Mouse (Mus musculus) granulocyte monocyte progenitor cell, adult 5-6 weeks (primary cell): Measurements from ENCODE around the gene Ano1. TPM values are rescaled to one million over a fixed set of nuclear protein-coding genes. Genes with fewer than 3 reads are reported as not detected.

Experiments
- ATAC-seq: replicated peaks from 2 replicates; pipeline ENCODE4 v1.8.0; 2016; ENCODE audit warnings: mild to moderate bottlenecking, moderate TSS enrichment, inconsistent platforms; ENCODE audit not compliant: poor library complexity, severe bottlenecking
- total RNA-seq, 2 experiments: library from RNA; stranded (forward) in 1 of 2; stranded (reverse) in 1 of 2; fragments of 200-712, 200-1000 nt in 1 of 2; fragments of >200 nt in 1 of 2; fragmentation: Nextera tagmentation in 1 of 2; gene quantifications; 2 replicates each; pipeline ENCODE4 v1.2.3; 2014 to 2017

The Ano1 gene
- total RNA-seq, 2 experiments from 2014 or later: not detected

GRCm38 (mm10) chr7:144553237-144554122 is 198.3 kb downstream of the Ano1 start, which contains the start of gene Ppfia1:
Gene Ppfia1, minus strand, starts transcription at chr7:144553729.
- peak; percentile 92 for ATAC-seq

DNA sequence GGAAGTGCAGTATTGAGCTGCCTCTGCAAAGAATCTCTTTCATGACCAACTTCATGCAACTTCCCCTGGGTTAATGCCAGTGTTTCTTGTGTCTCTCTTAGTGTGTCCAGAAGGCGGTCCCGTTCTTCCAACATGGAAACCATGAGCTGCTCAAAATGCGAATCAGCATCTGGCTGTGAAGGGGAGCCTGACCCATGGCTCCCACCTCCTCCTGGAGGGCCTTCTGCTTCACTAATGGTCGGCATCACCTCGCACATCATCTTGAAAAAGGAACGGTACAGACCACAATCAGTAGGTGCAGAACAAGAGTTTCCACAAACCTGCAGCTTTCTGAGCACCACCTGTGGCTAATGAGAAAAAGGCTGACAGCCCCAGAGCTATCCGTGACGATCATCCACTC is 199.5 kb downstream of the Ano1 start:
- no peak for ATAC-seq

GRCm38 (mm10) chr7:144550811-144551210 is 201.0 kb downstream of the Ano1 start:
- no peak for ATAC-seq

DNA sequence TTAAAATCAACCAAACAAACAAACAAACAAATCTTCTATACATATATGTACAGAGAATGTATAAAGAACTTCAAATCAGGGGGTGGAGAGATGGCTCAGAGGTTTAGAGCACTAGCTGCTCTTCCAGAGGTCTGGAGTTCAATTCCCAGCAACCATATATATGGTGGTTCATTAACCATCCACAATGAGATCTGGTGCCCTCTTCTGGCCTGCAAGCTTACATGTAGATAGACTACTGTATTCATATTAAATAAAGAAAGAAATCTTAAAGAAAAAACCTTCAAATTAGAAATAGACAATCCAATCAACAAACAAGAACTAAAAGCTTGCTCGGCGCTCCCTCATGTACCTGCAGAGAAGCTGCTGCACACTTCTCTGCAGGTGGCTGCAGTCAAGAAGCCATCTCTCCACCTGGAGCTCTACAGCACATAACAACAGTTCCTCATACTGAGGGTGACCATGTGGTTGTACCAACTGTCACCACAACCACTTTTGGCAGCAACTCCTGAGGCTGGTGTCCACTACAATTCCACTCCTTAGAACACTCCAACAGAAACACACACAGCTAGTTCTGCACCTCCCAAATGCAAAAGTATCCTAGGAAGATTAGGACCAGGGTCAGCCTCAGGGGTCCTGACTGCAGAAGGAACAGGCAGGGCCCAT is 201.7 kb downstream of the Ano1 start:
- ATAC-seq: no peak

GRCm38 (mm10) chr7:144545231-144545630 is 206.5 kb downstream of the Ano1 start:
- no peak for ATAC-seq

GRCm38 (mm10) chr7:144541351-144541750 is 210.4 kb downstream of the Ano1 start:
- no peak for ATAC-seq

- ATAC-seq: no peak
Measured at GRCm38 (mm10) chr7:144539146-144539545, 212.6 kb downstream of the Ano1 start.

Other genes with a start within 250 kb of the Ano1 start
- 29.4 and 31.4 TPM in 2 replicates for gene Ppfia1, start 198.2 kb downstream of the Ano1 start, total RNA-seq (2014; fragmentation: Nextera tagmentation)
- 35.4 and 39.8 TPM in 2 replicates for gene Ppfia1, start 198.2 kb downstream of the Ano1 start, total RNA-seq (2017)
- 8.3 and 13.2 TPM in 2 replicates for gene Fadd, start 169.5 kb downstream of the Ano1 start, total RNA-seq (2014; fragmentation: Nextera tagmentation)
- gene Fadd, start 169.5 kb downstream of the Ano1 start, total RNA-seq (2017): 6.7 and 8.1 TPM in 2 replicates
- 1.5 and 9.8 TPM in 2 replicates for gene Fgf3, start 86.1 kb upstream of the Ano1 start, total RNA-seq (2014; fragmentation: Nextera tagmentation)
- 0.82 and 2.2 TPM in 2 replicates for gene Fgf3, start 86.1 kb upstream of the Ano1 start, total RNA-seq (2017)
- gene Fgf4, start 95.4 kb upstream of the Ano1 start, total RNA-seq (2014; fragmentation: Nextera tagmentation): not detected in 2 replicates
- not detected in 2 replicates for gene Fgf4, start 95.4 kb upstream of the Ano1 start, total RNA-seq (2017)
- gene Fgf15, start 144.6 kb upstream of the Ano1 start, total RNA-seq (2014; fragmentation: Nextera tagmentation): not detected in 2 replicates
- gene Fgf15, start 144.6 kb upstream of the Ano1 start, total RNA-seq (2017): 0.09 TPM in 1 of 2 replicates, not detected in the other
- gene LTO1, start 163.1 kb upstream of the Ano1 start, total RNA-seq (2014; fragmentation: Nextera tagmentation): 13.3 and 20.9 TPM in 2 replicates
- gene LTO1, start 163.1 kb upstream of the Ano1 start, total RNA-seq (2017): 16.6 and 20.8 TPM in 2 replicates
- gene Ccnd1, start 188.0 kb upstream of the Ano1 start, total RNA-seq (2014; fragmentation: Nextera tagmentation): 6.0 and 10.6 TPM in 2 replicates
- 6.2 and 8.9 TPM in 2 replicates for gene Ccnd1, start 188.0 kb upstream of the Ano1 start, total RNA-seq (2017)